9 mouse cellular contexts compared by ENCODE assay signal in the genomic region with DNA sequence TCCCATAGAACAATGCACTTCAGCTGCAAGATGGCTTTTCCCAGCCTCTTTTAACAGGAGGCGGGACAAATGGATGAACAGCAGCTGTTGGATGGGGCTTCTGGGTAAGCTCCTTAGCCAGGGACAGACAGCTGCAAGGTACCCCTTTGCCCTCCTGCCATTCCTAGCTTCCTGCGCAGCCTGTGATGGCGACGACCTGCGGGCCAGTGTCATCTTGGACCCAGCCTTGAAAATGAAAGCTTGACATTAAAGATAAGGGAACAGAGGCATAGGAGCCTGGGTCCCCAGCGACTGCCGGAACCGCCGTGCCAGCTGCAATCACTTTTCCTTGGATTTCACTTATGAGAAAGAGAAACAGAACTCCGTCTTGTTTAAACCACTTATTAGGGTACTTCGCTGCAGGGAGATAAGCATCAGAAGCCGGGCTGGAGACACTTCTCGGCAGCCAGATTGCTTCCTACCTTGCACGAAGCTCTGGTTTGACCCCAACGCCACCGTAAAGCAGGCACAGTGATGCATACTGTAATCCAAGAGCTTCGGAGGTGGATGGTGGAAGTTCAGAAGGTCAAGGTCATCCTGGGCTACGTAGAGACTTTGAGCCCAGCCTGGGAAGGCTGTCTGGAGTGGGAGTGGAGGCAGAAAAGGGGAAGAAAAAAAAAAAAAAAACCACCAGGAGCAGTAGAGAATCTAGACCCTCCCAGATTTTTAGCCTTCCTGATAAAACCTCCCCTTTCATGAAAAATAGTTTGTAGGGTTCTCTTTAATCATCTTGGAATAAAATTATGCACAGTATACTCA. TPM values are rescaled to one million over a fixed set of nuclear protein-coding genes. Genes with fewer than 3 reads are reported as not detected.
DNase-seq lines count a peak whose midpoint lies in the region; ATAC-seq and TF ChIP-seq lines count a peak whose summit lies in the region.
"Had no signal": no experiment of that assay in that cellular context is flagged by ENCODE, and none has a peak within 500 bp of the region (broad histone marks: within the 10 kb centered on the region; RNA-seq: fewer than 3 reads in every experiment).

No protein-coding gene starts in this region.

- no peak overlapping the region for H3K27ac ChIP-seq in lung, embryonic 14.5 days (ENCODE audit: low read depth)
- H3K27ac ChIP-seq in forebrain, embryonic 13.5 days, result 0 out of 2 replicates have a peak overlapping the region, but pooled peaks have one; percentile 40
- H3K27ac ChIP-seq in hindbrain, postnatal 0 days, result no peak overlapping the region
- no peak overlapping the region for H3K27ac ChIP-seq in stomach, embryonic 14.5 days (ENCODE audit: low read length)

- peak overlapping the region; percentile 26; the same call in 1 of the 2 replicates for H3K4me3 ChIP-seq in lung, embryonic 14.5 days (ENCODE audit: low read depth, low read length)
- H3K4me3 ChIP-seq in forebrain, embryonic 13.5 days, result no peak overlapping the region
- H3K4me3 ChIP-seq in hindbrain, postnatal 0 days (ENCODE audit: low read length), result no peak overlapping the region
- peak overlapping the region; percentile 11; the same call in 1 of the 2 replicates for H3K4me3 ChIP-seq in stomach, embryonic 14.5 days (ENCODE audit: low read depth, low read length)
- H3K4me3 ChIP-seq: megakaryocyte, embryonic 14.5 days had no signal

- no peaks in the 10 kb centered on the region for H3K9me3 ChIP-seq in lung, embryonic 14.5 days (ENCODE audit: low read depth, low read length)
- no peaks in the 10 kb centered on the region for H3K9me3 ChIP-seq in forebrain, embryonic 13.5 days (replicated peaks)
- H3K9me3 ChIP-seq in hindbrain, postnatal 0 days (ENCODE audit: low read length), result no peaks in the 10 kb centered on the region
- no peaks in the 10 kb centered on the region for H3K9me3 ChIP-seq in stomach, embryonic 14.5 days (ENCODE audit: control insufficient read depth, low read depth, low read length)
- H3K9me3 ChIP-seq: megakaryocyte, embryonic 14.5 days had no signal

- H3K4me2 ChIP-seq in lung, embryonic 14.5 days, result peak overlapping the region; percentile 55
- H3K4me2 ChIP-seq in forebrain, embryonic 13.5 days, result no peak overlapping the region
- H3K4me2 ChIP-seq in hindbrain, postnatal 0 days (ENCODE audit: low read depth, low read length), result peak overlapping the region; percentile 38
- H3K4me2 ChIP-seq in stomach, embryonic 14.5 days (replicated peaks; ENCODE audit: low read depth, low read length), result peak overlapping the region; percentile 40

- H3K36me3 ChIP-seq in lung, embryonic 14.5 days (ENCODE audit: insufficient read depth), result no peaks in the 10 kb centered on the region
- H3K36me3 ChIP-seq in forebrain, embryonic 13.5 days (ENCODE audit: poor library complexity, severe bottlenecking), result no peaks in the 10 kb centered on the region
- H3K36me3 ChIP-seq in hindbrain, postnatal 0 days (ENCODE audit: insufficient read depth, low read length), result no peaks in the 10 kb centered on the region
- no peaks in the 10 kb centered on the region for H3K36me3 ChIP-seq in stomach, embryonic 14.5 days (ENCODE audit: control insufficient read depth, insufficient read depth, low read length)

- peak overlapping the region; percentile 9; the same call in 1 of the 2 replicates for H3K9ac ChIP-seq in lung, embryonic 14.5 days
- H3K9ac ChIP-seq in forebrain, embryonic 13.5 days, result no peak overlapping the region
- H3K9ac ChIP-seq in hindbrain, postnatal 0 days (replicated peaks; ENCODE audit: low read length), result no peak overlapping the region
- H3K9ac ChIP-seq in stomach, embryonic 14.5 days (replicated peaks; ENCODE audit: low read depth, low read length), result no peak overlapping the region

- no peak for TF ChIP-seq CTCF in lung, embryonic 14.5 days (IDR thresholded peaks at IDR 0.05; ENCODE audit: low read depth)
- no peak for TF ChIP-seq CTCF in hindbrain, postnatal 0 days (IDR thresholded peaks at IDR 0.05; ENCODE audit: low read depth)

- WGBS in lung, embryonic 14.5 days, result 15% methylated on average over 18 of the region's 18 CpGs
- 76% methylated on average over 18 of the region's 18 CpGs for WGBS in forebrain, embryonic 13.5 days
- 51% methylated on average over 18 of the region's 18 CpGs for WGBS in hindbrain, postnatal 0 days
- 29% methylated on average over 18 of the region's 18 CpGs for WGBS in stomach, embryonic 14.5 days

- no peak for ATAC-seq in lung, embryonic 14.5 days (ENCODE audit: insufficient read depth)
- ATAC-seq in forebrain, embryonic 13.5 days, result no peak
- peak; percentile 44; the same call in 1 of the 2 replicates for ATAC-seq in hindbrain, postnatal 0 days
- ATAC-seq in stomach, embryonic 14.5 days (ENCODE audit: insufficient number of reproducible peaks, insufficient read depth, low FRiP score, low read depth), result no peak

- H3K27me3 ChIP-seq in lung, embryonic 14.5 days (ENCODE audit: insufficient read depth, low read length), result no peaks in the 10 kb centered on the region
- no peaks in the 10 kb centered on the region for H3K27me3 ChIP-seq in forebrain, embryonic 13.5 days
- H3K27me3 ChIP-seq in hindbrain, postnatal 0 days (ENCODE audit: insufficient read depth, low read length), result no peaks in the 10 kb centered on the region
- H3K27me3 ChIP-seq in stomach, embryonic 14.5 days (ENCODE audit: control insufficient read depth, insufficient read depth, low read length), result no peaks in the 10 kb centered on the region

- no peaks in the 10 kb centered on the region for H3K4me1 ChIP-seq in lung, embryonic 14.5 days (ENCODE audit: insufficient read depth)
- H3K4me1 ChIP-seq in forebrain, embryonic 13.5 days, result peaks cover 21% of the 10 kb centered on the region
- H3K4me1 ChIP-seq in hindbrain, postnatal 0 days (ENCODE audit: insufficient read depth, low read length), result peaks cover 8% of the 10 kb centered on the region
- H3K4me1 ChIP-seq in stomach, embryonic 14.5 days (ENCODE audit: control insufficient read depth, insufficient read depth, low read length), result peaks cover 11% of the 10 kb centered on the region; the same call in 1 of the 2 replicates

- peak; percentile 31 for DNase-seq in lung, embryonic 14.5 days
- no peak for DNase-seq in lung, postnatal 14 days
- DNase-seq in hindbrain, postnatal 0 days (ENCODE audit: low spot score), result peak; percentile 59
- no peak for DNase-seq in frontal cortex, postnatal 36 days (ENCODE audit: low spot score in 2 of 2)
- DNase-seq in urinary bladder, postnatal 4 days (ENCODE audit: low spot score in 2 of 2), result no peak
- DNase-seq: thymus, postnatal 14 days had no signal

RNA-seq across cellular contexts. Expression of a gene that starts 38.1 kb away (rescaled TPM):
- 13.7 and 16.6 TPM in 2 replicates for polyA plus RNA-seq in lung, embryonic 14.5 days (2014; fragmentation: Nextera tagmentation; extraction: Ambion mirVana)
- polyA plus RNA-seq in forebrain, embryonic 13.5 days (2015; fragmentation: Nextera tagmentation; extraction: Ambion mirVana), result 47.0 and 55.1 TPM in 2 replicates
- 67.1 and 82.8 TPM in 2 replicates for total RNA-seq in hindbrain, postnatal 0 days (2014; rRNA removed)
- 36.2 and 37.2 TPM in 2 replicates for polyA plus RNA-seq in hindbrain, postnatal 0 days (2015; fragmentation: Nextera tagmentation; extraction: Ambion mirVana)
- polyA plus RNA-seq in stomach, embryonic 14.5 days (2014; fragmentation: Nextera tagmentation; extraction: Ambion mirVana), result 19.9 and 23.4 TPM in 2 replicates

RNA-seq across cellular contexts. Expression of a gene that starts 54.2 kb away (rescaled TPM):
- polyA plus RNA-seq in lung, embryonic 14.5 days (2014; fragmentation: Nextera tagmentation; extraction: Ambion mirVana), result 97.0 and 102 TPM in 2 replicates
- polyA plus RNA-seq in forebrain, embryonic 13.5 days (2015; fragmentation: Nextera tagmentation; extraction: Ambion mirVana), result 66.0 and 73.3 TPM in 2 replicates
- total RNA-seq in hindbrain, postnatal 0 days (2014; rRNA removed), result 97.3 and 97.4 TPM in 2 replicates
- 68.8 and 74.9 TPM in 2 replicates for polyA plus RNA-seq in hindbrain, postnatal 0 days (2015; fragmentation: Nextera tagmentation; extraction: Ambion mirVana)
- polyA plus RNA-seq in stomach, embryonic 14.5 days (2014; fragmentation: Nextera tagmentation; extraction: Ambion mirVana), result 137 and 143 TPM in 2 replicates

Comparison
In these comparisons a context has a peak if more than half of its experiments do, and no peak if none do; other contexts are left out.
1. DNase-seq: peak in lung, embryonic 14.5 days (single experiment) and hindbrain, postnatal 0 days (single experiment); none in lung, postnatal 14 days (single experiment), frontal cortex, postnatal 36 days (0 of 2) and urinary bladder, postnatal 4 days (0 of 2).
2. H3K4me3 ChIP-seq: peak in lung, embryonic 14.5 days (single experiment) and stomach, embryonic 14.5 days (single experiment); none in forebrain, embryonic 13.5 days (single experiment) and hindbrain, postnatal 0 days (single experiment).